Mouse (Mus musculus): ENCODE results near the gene Mbnl1.
A peak's percentile ranks its signal among the peaks of the same experiment; 100 is the strongest.

Gene Mbnl1

GRCm38 (mm10) chr3:60604205-60604604 lies 131.6 kb downstream of the Mbnl1 start:
- DNase-seq (ENCODE audit: low read depth, low spot score), result no peak

- DNase-seq (ENCODE audit: low read depth, low spot score), result no peak
Observed at GRCm38 (mm10) chr3:60608952-60609403, 136.3 kb downstream of the Mbnl1 start.

GRCm38 (mm10) chr3:60611839-60612238 lies 139.2 kb downstream of the Mbnl1 start:
- peak; percentile 30 for DNase-seq (ENCODE audit: low read depth, low spot score)

GRCm38 (mm10) chr3:60613121-60613520 lies 140.5 kb downstream of the Mbnl1 start:
- DNase-seq (ENCODE audit: low read depth, low spot score), result no peak

GRCm38 (mm10) chr3:60614516-60614915 lies 141.9 kb downstream of the Mbnl1 start:
- DNase-seq (ENCODE audit: low read depth, low spot score), result no peak

GRCm38 (mm10) chr3:60615057-60615606 lies 142.5 kb downstream of the Mbnl1 start:
- DNase-seq (ENCODE audit: low read depth, low spot score), result no peak

GRCm38 (mm10) chr3:60615615-60616014 lies 143.0 kb downstream of the Mbnl1 start:
- DNase-seq (ENCODE audit: low read depth, low spot score), result no peak

GRCm38 (mm10) chr3:60616147-60616546 lies 143.5 kb downstream of the Mbnl1 start:
- DNase-seq (ENCODE audit: low read depth, low spot score), result no peak

GRCm38 (mm10) chr3:60617643-60618042 lies 145.0 kb downstream of the Mbnl1 start:
- DNase-seq (ENCODE audit: low read depth, low spot score), result no peak

GRCm38 (mm10) chr3:60620236-60620635 lies 147.6 kb downstream of the Mbnl1 start:
- DNase-seq (ENCODE audit: low read depth, low spot score), result peak; percentile 60

- DNase-seq (ENCODE audit: low read depth, low spot score), result no peak
Observed at GRCm38 (mm10) chr3:60631183-60631582, 158.6 kb downstream of the Mbnl1 start.

GRCm38 (mm10) chr3:60631754-60632153 lies 159.1 kb downstream of the Mbnl1 start:
- no peak for DNase-seq (ENCODE audit: low read depth, low spot score)

- no peak for DNase-seq (ENCODE audit: low read depth, low spot score)
Observed at GRCm38 (mm10) chr3:60632796-60633466, 160.3 kb downstream of the Mbnl1 start.

GRCm38 (mm10) chr3:60638530-60638929 lies 165.9 kb downstream of the Mbnl1 start:
- DNase-seq (ENCODE audit: low read depth, low spot score), result no peak

- no peak for DNase-seq (ENCODE audit: low read depth, low spot score)
Observed at GRCm38 (mm10) chr3:60639135-60639534, 166.5 kb downstream of the Mbnl1 start.

- DNase-seq (ENCODE audit: low read depth, low spot score), result no peak
Observed at GRCm38 (mm10) chr3:60642227-60642626, 169.6 kb downstream of the Mbnl1 start.

GRCm38 (mm10) chr3:60645531-60645930 lies 172.9 kb downstream of the Mbnl1 start:
- peak; percentile 39 for DNase-seq (ENCODE audit: low read depth, low spot score)

GRCm38 (mm10) chr3:60648293-60648692 lies 175.7 kb downstream of the Mbnl1 start:
- DNase-seq (ENCODE audit: low read depth, low spot score), result no peak

- DNase-seq (ENCODE audit: low read depth, low spot score), result no peak
Observed at GRCm38 (mm10) chr3:60660762-60661161, 188.1 kb downstream of the Mbnl1 start.
